Mouse (Mus musculus): ENCODE measurements around the gene Slc36a4. TPM values are rescaled to one million over a fixed set of nuclear protein-coding genes. Genes with fewer than 3 reads are reported as not detected.

The Slc36a4 gene
- polyA plus RNA-seq, 1 experiment: 2.3 TPM

- WGBS: 89% methylated on average over 6 of the region's 6 CpGs
- no peak overlapping the region for H3K27ac ChIP-seq (ENCODE audit: insufficient read depth, low read length)
- TF ChIP-seq CTCF (IDR thresholded peaks at IDR 0.05; ENCODE audit: extremely low read depth, insufficient read depth, insufficient read length, insufficient replicate concordance) (no peak), POLR2A (IDR thresholded peaks at IDR 0.05; ENCODE audit: low read depth, low read length) (no peak)
- no peaks in the 10 kb centered on the region for H3K27me3 ChIP-seq (ENCODE audit: control insufficient read depth, insufficient read depth, low read length)
- DNase-seq (ENCODE audit: low read depth in 1 of 2, low spot score in 2 of 2): no peak
- H3K4me1 ChIP-seq (ENCODE audit: control insufficient read depth, insufficient read depth, insufficient read length): no peaks in the 10 kb centered on the region
- no peaks in the 10 kb centered on the region for H3K36me3 ChIP-seq (ENCODE audit: control insufficient read depth, insufficient read depth, low read length)
- no peak overlapping the region for H3K4me3 ChIP-seq (ENCODE audit: extremely low read depth, insufficient read depth, insufficient read length)
These were observed 11.8 kb downstream of the Slc36a4 start for GRCm38 (mm10) chr9:15721226-15721833.

- 84% methylated on average over 8 of the region's 8 CpGs for WGBS
- H3K4me1 ChIP-seq (ENCODE audit: control insufficient read depth, insufficient read depth, insufficient read length): no peaks in the 10 kb centered on the region
- TF ChIP-seq CTCF (IDR thresholded peaks at IDR 0.05; ENCODE audit: extremely low read depth, insufficient read depth, insufficient read length, insufficient replicate concordance) (no peak), POLR2A (IDR thresholded peaks at IDR 0.05; ENCODE audit: low read depth, low read length) (no peak)
- H3K4me3 ChIP-seq (ENCODE audit: extremely low read depth, insufficient read depth, insufficient read length): no peak overlapping the region
- no peak overlapping the region for H3K27ac ChIP-seq (ENCODE audit: insufficient read depth, low read length)
- H3K27me3 ChIP-seq (ENCODE audit: control insufficient read depth, insufficient read depth, low read length): no peaks in the 10 kb centered on the region
- DNase-seq (ENCODE audit: low read depth in 1 of 2, low spot score in 2 of 2): no peak
- 0 out of 2 replicates have a peak, but pooled peaks cover 2% of the 10 kb centered on the region for H3K36me3 ChIP-seq (ENCODE audit: control insufficient read depth, insufficient read depth, low read length)
These were observed 13.0 kb downstream of the Slc36a4 start for GRCm38 (mm10) chr9:15722506-15722905.

- no peak for DNase-seq (ENCODE audit: low read depth in 1 of 2, low spot score in 2 of 2)
- 96% methylated on average over 8 of the region's 8 CpGs for WGBS
- H3K36me3 ChIP-seq (ENCODE audit: control insufficient read depth, insufficient read depth, low read length): 0 out of 2 replicates have a peak, but pooled peaks cover 2% of the 10 kb centered on the region
- H3K4me1 ChIP-seq (ENCODE audit: control insufficient read depth, insufficient read depth, insufficient read length): no peaks in the 10 kb centered on the region
- no peak overlapping the region for H3K4me3 ChIP-seq (ENCODE audit: extremely low read depth, insufficient read depth, insufficient read length)
- TF ChIP-seq POLR2A (IDR thresholded peaks at IDR 0.05; ENCODE audit: low read depth, low read length) (no peak), CTCF (IDR thresholded peaks at IDR 0.05; ENCODE audit: extremely low read depth, insufficient read depth, insufficient read length, insufficient replicate concordance) (no peak)
- H3K27ac ChIP-seq (ENCODE audit: insufficient read depth, low read length): no peak overlapping the region
- H3K27me3 ChIP-seq (ENCODE audit: control insufficient read depth, insufficient read depth, low read length): no peaks in the 10 kb centered on the region
These were observed 17.6 kb downstream of the Slc36a4 start for GRCm38 (mm10) chr9:15727168-15727567.

- Histone ChIP-seq H3K4me1 (ENCODE audit: control insufficient read depth, insufficient read depth, insufficient read length) (no peaks in the 10 kb centered on the region), H3K36me3 (ENCODE audit: control insufficient read depth, insufficient read depth, low read length) (peaks cover 5% of the 10 kb centered on the region; the same call in 1 of the 2 replicates), H3K4me3 (ENCODE audit: extremely low read depth, insufficient read depth, insufficient read length) (no peak overlapping the region), H3K27ac (ENCODE audit: insufficient read depth, low read length) (no peak overlapping the region), H3K27me3 (ENCODE audit: control insufficient read depth, insufficient read depth, low read length) (no peaks in the 10 kb centered on the region)
- WGBS: 71% methylated on average over 13 of the region's 13 CpGs
- TF ChIP-seq POLR2A (IDR thresholded peaks at IDR 0.05; ENCODE audit: low read depth, low read length): no peak
- no peak for TF ChIP-seq CTCF (IDR thresholded peaks at IDR 0.05; ENCODE audit: extremely low read depth, insufficient read depth, insufficient read length, insufficient replicate concordance)
- DNase-seq (ENCODE audit: low read depth in 1 of 2, low spot score in 2 of 2): no peak
These were observed 22.5 kb downstream of the Slc36a4 start for GRCm38 (mm10) chr9:15731758-15732748.

- Histone ChIP-seq H3K27me3 (ENCODE audit: control insufficient read depth, insufficient read depth, low read length) (no peaks in the 10 kb centered on the region), H3K27ac (ENCODE audit: insufficient read depth, low read length) (no peak overlapping the region), H3K4me1 (ENCODE audit: control insufficient read depth, insufficient read depth, insufficient read length) (no peaks in the 10 kb centered on the region), H3K36me3 (ENCODE audit: control insufficient read depth, insufficient read depth, low read length) (peaks cover 12% of the 10 kb centered on the region), H3K4me3 (ENCODE audit: extremely low read depth, insufficient read depth, insufficient read length) (no peak overlapping the region)
- no peak for DNase-seq (ENCODE audit: low read depth in 1 of 2, low spot score in 2 of 2)
- TF ChIP-seq POLR2A (IDR thresholded peaks at IDR 0.05; ENCODE audit: low read depth, low read length) (no peak), CTCF (IDR thresholded peaks at IDR 0.05; ENCODE audit: extremely low read depth, insufficient read depth, insufficient read length, insufficient replicate concordance) (no peak)
- WGBS: 88% methylated on average over 11 of the region's 11 CpGs
These were observed 24.7 kb downstream of the Slc36a4 start for GRCm38 (mm10) chr9:15734056-15734866.

GRCm38 (mm10) chr9:15734867-15735131 is 25.3 kb downstream of the Slc36a4 start:
- H3K36me3 ChIP-seq (ENCODE audit: control insufficient read depth, insufficient read depth, low read length): peaks cover 12% of the 10 kb centered on the region

More at GRCm38 (mm10) chr9:15734867-15735131, 25.3 kb downstream of the Slc36a4 start:
- WGBS: 94% methylated on average over 6 of the region's 6 CpGs
- no peak for DNase-seq (ENCODE audit: low read depth in 1 of 2, low spot score in 2 of 2)
- H3K4me1 ChIP-seq (ENCODE audit: control insufficient read depth, insufficient read depth, insufficient read length): no peaks in the 10 kb centered on the region
- H3K27me3 ChIP-seq (ENCODE audit: control insufficient read depth, insufficient read depth, low read length): no peaks in the 10 kb centered on the region
- H3K27ac ChIP-seq (ENCODE audit: insufficient read depth, low read length): no peak overlapping the region
- TF ChIP-seq POLR2A (IDR thresholded peaks at IDR 0.05; ENCODE audit: low read depth, low read length) (no peak), CTCF (IDR thresholded peaks at IDR 0.05; ENCODE audit: extremely low read depth, insufficient read depth, insufficient read length, insufficient replicate concordance) (no peak)
- no peak overlapping the region for H3K4me3 ChIP-seq (ENCODE audit: extremely low read depth, insufficient read depth, insufficient read length)
